Mouse (Mus musculus) lung, postnatal 0 days (tissue): ENCODE measurements at regions not wholly inside any gene's neighbourhood (a gene's known extent, or its start where the extent isn't known, plus 50 kb on each side); places are given as distances from the start of the nearest gene placed in this dataset.

Experiments
- CTCF ChIP-seq: IDR thresholded peaks from 2 replicates; pipeline ENCODE4 v1.5.1; 2016; ENCODE audit warnings: antibody characterized with exemption, mild to moderate bottlenecking
- EP300 ChIP-seq: IDR thresholded peaks from 2 replicates; pipeline ENCODE4 v1.6.1; 2016; ENCODE audit warnings: antibody characterized with exemption, mild to moderate bottlenecking, control low read depth

DNA sequence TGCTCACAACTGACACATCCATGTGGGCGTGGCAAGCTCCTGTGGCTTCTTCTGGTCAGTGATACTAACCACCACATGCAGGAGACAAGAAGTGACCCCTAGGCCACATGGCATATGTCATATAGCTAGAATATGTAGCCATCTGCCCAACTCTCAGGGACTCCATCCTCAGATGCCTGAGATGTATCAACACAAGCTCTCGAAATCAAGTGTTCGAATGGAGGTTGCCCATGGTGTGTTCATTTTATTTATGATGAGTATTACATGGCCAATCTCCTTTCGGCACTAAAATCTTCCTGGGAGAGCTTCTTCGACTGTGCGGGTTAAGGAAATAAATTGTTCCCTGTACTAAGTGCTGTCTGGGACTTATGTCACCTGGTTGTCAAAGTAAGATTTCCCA, 138.8 kb upstream of the Rtl1 start:
- no peak for TF ChIP-seq CTCF
- TF ChIP-seq EP300, result no peak
